Mouse (Mus musculus) embryonic facial prominence, embryonic 12.5 days (tissue): ENCODE data around the gene Golgb1. TPM values are rescaled to one million over a fixed set of nuclear protein-coding genes. Genes with fewer than 3 reads are reported as not detected.

ENCODE experiments used
- ATAC-seq: fragments of 200-750 bp; cut with Nextera tagmentation; 2 replicates; pipeline ENCODE4 v1.8.0; 2017; ENCODE audit not compliant: insufficient number of reproducible peaks, insufficient read depth, low FRiP score, low TSS enrichment
- H3K27ac ChIP-seq: fragments of 300-500 bp; sonication (generic); 2 replicates; pipeline ENCODE4 v1.5.1; 2016; ENCODE audit warnings: mild to moderate bottlenecking
- H3K27me3 ChIP-seq: fragments of 300-500 bp; sonication (generic); 2 replicates; pipeline ENCODE4 v1.6.1; 2016; ENCODE audit warnings: mild to moderate bottlenecking, moderate library complexity
- H3K36me3 ChIP-seq: fragments of 300-500 bp; sonication (generic); 2 replicates; pipeline ENCODE4 v1.6.1; 2016; ENCODE audit warnings: mild to moderate bottlenecking
- H3K4me1 ChIP-seq: fragments of 300-500 bp; sonication (generic); 2 replicates; pipeline ENCODE4 v1.6.1; 2016
- H3K4me2 ChIP-seq: fragments of 300-500 bp; sonication (generic); replicated peaks from 2 replicates; pipeline ENCODE4 v1.6.1; 2016; ENCODE audit warnings: mild to moderate bottlenecking, moderate library complexity
- H3K4me3 ChIP-seq: fragments of 300-500 bp; sonication (generic); 2 replicates; pipeline ENCODE4 v1.5.1; 2016; ENCODE audit warnings: mild to moderate bottlenecking
- H3K9ac ChIP-seq: fragments of 300-500 bp; sonication (generic); 2 replicates; pipeline ENCODE4 v1.6.1; 2016; ENCODE audit warnings: mild to moderate bottlenecking, moderate library complexity
- H3K9me3 ChIP-seq: fragments of 300-500 bp; sonication (generic); 2 replicates; pipeline ENCODE4 v1.6.1; 2016; ENCODE audit warnings: mild to moderate bottlenecking, moderate library complexity
- WGBS: fragments of 180-500 bp; shearing (Covaris S2); methylation state at CpG from one replicate; pipeline ENCODE4 v1.1.7; 2016; 5-methylcytosine and 5-hydroxymethylcytosine counted together
- polyA plus RNA-seq: library from polyadenylated mRNA; unstranded; fragments of >200 nt; fragmentation: Nextera tagmentation; extraction: Ambion mirVana; gene quantifications from 2 replicates; pipeline ENCODE4 v1.2.1, GENCODE M21; 2016

Golgb1 gene
- polyA plus RNA-seq, 1 experiment from 2014 or later, result 105 TPM

- Histone ChIP-seq H3K36me3 (peaks cover 60% of the 10 kb centered on the region), H3K4me3 (no peak overlapping the region), H3K9me3 (no peaks in the 10 kb centered on the region), H3K9ac (no peak overlapping the region), H3K27me3 (no peaks in the 10 kb centered on the region), H3K4me1 (no peaks in the 10 kb centered on the region), H3K27ac (no peak overlapping the region), H3K4me2 (no peak overlapping the region)
- ATAC-seq, result no peak
- WGBS, result 88% methylated on average over 8 of the region's 8 CpGs
These were observed 46.2 kb downstream of the Golgb1 start for GRCm38 (mm10) chr16:36921067-36921613.

DNA sequence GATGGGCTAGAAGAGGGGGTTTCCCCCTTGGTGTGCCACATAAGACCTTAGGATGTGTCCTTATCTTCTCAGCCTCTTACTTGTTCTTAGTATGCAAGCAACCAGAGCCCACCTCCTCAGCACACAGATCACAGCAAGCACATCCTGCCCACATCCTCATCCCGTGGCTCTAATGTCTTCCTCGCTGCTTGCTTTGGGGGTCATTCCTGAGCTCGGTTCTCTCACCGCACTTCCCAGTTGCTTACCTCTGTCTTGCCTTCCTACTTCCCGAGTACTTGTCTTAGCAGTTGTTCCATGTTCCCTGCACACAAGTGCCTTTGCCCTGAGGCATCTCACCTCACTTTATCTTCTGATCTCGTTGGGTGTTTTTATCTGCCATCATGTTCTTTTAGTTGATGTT is 47.0 kb downstream of the Golgb1 start:
- WGBS, result 78% methylated on average over 6 of the region's 6 CpGs
- Histone ChIP-seq H3K36me3 (peaks cover 61% of the 10 kb centered on the region), H3K9ac (no peak overlapping the region)

DNA sequence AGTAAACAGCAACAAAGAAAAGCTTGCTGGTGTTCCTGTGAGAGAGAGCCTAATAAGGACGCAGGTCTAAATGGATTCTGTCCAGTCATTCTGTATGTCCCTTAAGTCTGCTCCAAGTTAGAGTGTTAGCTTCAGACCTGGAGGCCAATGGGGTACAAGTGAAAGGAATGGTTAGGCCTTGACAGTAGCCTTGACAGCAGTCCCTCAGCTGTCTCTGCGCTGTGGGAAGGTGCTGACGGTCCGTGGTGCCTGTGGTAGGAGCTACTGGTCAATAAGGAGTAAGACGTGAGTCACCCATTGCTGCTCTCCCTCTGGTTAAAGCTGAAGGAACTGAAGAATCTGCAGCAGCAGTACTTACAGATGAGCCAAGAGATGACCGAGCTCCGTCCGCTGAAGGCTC is 49.4 kb downstream of the Golgb1 start:
- Histone ChIP-seq H3K9me3 (no peaks in the 10 kb centered on the region), H3K27ac (no peak overlapping the region), H3K4me3 (no peak overlapping the region), H3K4me2 (no peak overlapping the region), H3K9ac (no peak overlapping the region), H3K36me3 (peaks cover 59% of the 10 kb centered on the region), H3K4me1 (no peaks in the 10 kb centered on the region), H3K27me3 (no peaks in the 10 kb centered on the region)
- 91% methylated on average over 8 of the region's 8 CpGs for WGBS
- no peak for ATAC-seq

More for the DNA sequence above, 47.0 kb downstream of the Golgb1 start:
- H3K4me3 ChIP-seq, result no peak overlapping the region
- no peaks in the 10 kb centered on the region for H3K4me1 ChIP-seq
- no peak for ATAC-seq
- no peak overlapping the region for H3K27ac ChIP-seq
- no peaks in the 10 kb centered on the region for H3K27me3 ChIP-seq
- H3K9me3 ChIP-seq, result no peaks in the 10 kb centered on the region
- H3K4me2 ChIP-seq, result no peak overlapping the region

GRCm38 (mm10) chr16:36925351-36925750 is 50.4 kb downstream of the Golgb1 start:
- no peaks in the 10 kb centered on the region for H3K27me3 ChIP-seq
- no peak overlapping the region for H3K9ac ChIP-seq
- 91% methylated on average over 6 of the region's 6 CpGs for WGBS
- H3K27ac ChIP-seq, result no peak overlapping the region
- no peaks in the 10 kb centered on the region for H3K4me1 ChIP-seq
- H3K4me3 ChIP-seq, result no peak overlapping the region
- peaks cover 64% of the 10 kb centered on the region for H3K36me3 ChIP-seq
- no peak overlapping the region for H3K4me2 ChIP-seq
- H3K9me3 ChIP-seq, result no peaks in the 10 kb centered on the region
- ATAC-seq, result no peak

- no peaks in the 10 kb centered on the region for H3K9me3 ChIP-seq
- H3K4me1 ChIP-seq, result no peaks in the 10 kb centered on the region
- no peak overlapping the region for H3K27ac ChIP-seq
- 83% methylated on average over 6 of the region's 6 CpGs for WGBS
- no peak for ATAC-seq
- H3K36me3 ChIP-seq, result peaks cover 65% of the 10 kb centered on the region
- no peaks in the 10 kb centered on the region for H3K27me3 ChIP-seq
- H3K9ac ChIP-seq, result no peak overlapping the region
- H3K4me3 ChIP-seq, result no peak overlapping the region
- no peak overlapping the region for H3K4me2 ChIP-seq
These were observed 50.9 kb downstream of the Golgb1 start for GRCm38 (mm10) chr16:36925797-36926196.

GRCm38 (mm10) chr16:36926514-36927447 is 51.8 kb downstream of the Golgb1 start:
- no peaks in the 10 kb centered on the region for H3K4me1 ChIP-seq
- H3K36me3 ChIP-seq, result peaks cover 61% of the 10 kb centered on the region
- H3K9ac ChIP-seq, result no peak overlapping the region
- WGBS, result 92% methylated on average over 10 of the region's 10 CpGs
- no peak overlapping the region for H3K4me3 ChIP-seq
- H3K4me2 ChIP-seq, result no peak overlapping the region
- ATAC-seq, result no peak
- H3K9me3 ChIP-seq, result no peaks in the 10 kb centered on the region
- H3K27me3 ChIP-seq, result no peaks in the 10 kb centered on the region
- H3K27ac ChIP-seq, result no peak overlapping the region

- no peaks in the 10 kb centered on the region for H3K4me1 ChIP-seq
- WGBS, result 79% methylated on average over 10 of the region's 10 CpGs
- ATAC-seq, result no peak
These were observed 52.7 kb downstream of the Golgb1 start for GRCm38 (mm10) chr16:36927495-36928105.

DNA sequence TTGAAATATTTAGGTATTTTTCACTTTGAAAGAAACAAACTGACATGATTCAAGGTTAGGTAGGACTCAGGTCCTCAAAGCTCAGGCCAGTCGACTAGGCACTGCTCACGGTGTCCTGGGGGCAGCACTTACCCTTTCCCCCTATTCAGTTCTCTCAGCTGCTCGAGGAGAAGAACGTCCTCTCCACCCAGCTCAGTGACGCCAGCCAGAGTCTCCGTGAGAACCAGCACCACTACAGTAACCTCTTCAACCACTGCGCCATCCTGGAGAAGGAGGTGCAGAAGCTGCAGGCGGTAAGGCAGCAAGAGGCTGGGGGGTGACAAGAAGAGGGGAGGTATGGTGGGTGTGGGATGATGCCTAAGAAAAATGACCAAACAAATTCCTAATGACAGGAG is 53.2 kb downstream of the Golgb1 start:
- H3K9me3 ChIP-seq, result no peaks in the 10 kb centered on the region
- no peaks in the 10 kb centered on the region for H3K27me3 ChIP-seq
- no peak overlapping the region for H3K4me3 ChIP-seq
- H3K27ac ChIP-seq, result no peak overlapping the region
- H3K4me1 ChIP-seq, result no peaks in the 10 kb centered on the region
- H3K9ac ChIP-seq, result no peak overlapping the region
- H3K4me2 ChIP-seq, result no peak overlapping the region
- WGBS, result 92% methylated on average over 8 of the region's 8 CpGs
- no peak for ATAC-seq
- peaks cover 72% of the 10 kb centered on the region for H3K36me3 ChIP-seq

More at GRCm38 (mm10) chr16:36927495-36928105, 52.7 kb downstream of the Golgb1 start:
- H3K4me3 ChIP-seq, result no peak overlapping the region
- H3K9ac ChIP-seq, result no peak overlapping the region
- H3K36me3 ChIP-seq, result peaks cover 68% of the 10 kb centered on the region
- no peaks in the 10 kb centered on the region for H3K9me3 ChIP-seq
- no peak overlapping the region for H3K4me2 ChIP-seq
- H3K27ac ChIP-seq, result no peak overlapping the region
- H3K27me3 ChIP-seq, result no peaks in the 10 kb centered on the region

DNA sequence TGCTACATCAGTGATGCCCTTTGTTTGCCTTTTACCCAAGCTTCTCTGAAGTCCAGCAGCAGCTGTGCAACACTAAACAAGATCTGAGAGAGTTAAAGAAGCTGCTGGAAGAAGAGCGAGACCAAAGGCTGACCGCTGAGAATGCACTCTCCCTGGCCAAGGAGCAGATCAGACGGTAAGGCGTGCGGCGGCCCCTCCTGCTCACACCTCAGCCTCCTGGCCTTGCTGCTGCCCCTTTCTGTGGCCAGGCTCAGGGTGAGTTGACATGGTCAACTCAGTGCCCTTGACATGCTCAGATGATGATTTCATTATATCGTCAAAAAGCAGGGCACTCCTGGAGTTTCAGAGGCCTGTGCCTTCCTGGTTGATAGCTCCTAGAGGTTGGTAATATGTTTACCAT is 54.3 kb downstream of the Golgb1 start:
- Histone ChIP-seq H3K27me3 (no peaks in the 10 kb centered on the region), H3K4me1 (no peaks in the 10 kb centered on the region), H3K9me3 (no peaks in the 10 kb centered on the region), H3K9ac (no peak overlapping the region), H3K4me3 (no peak overlapping the region), H3K27ac (no peak overlapping the region), H3K36me3 (peaks cover 68% of the 10 kb centered on the region), H3K4me2 (no peak overlapping the region)
- ATAC-seq, result no peak
- WGBS, result 96% methylated on average over 7 of the region's 7 CpGs

DNA sequence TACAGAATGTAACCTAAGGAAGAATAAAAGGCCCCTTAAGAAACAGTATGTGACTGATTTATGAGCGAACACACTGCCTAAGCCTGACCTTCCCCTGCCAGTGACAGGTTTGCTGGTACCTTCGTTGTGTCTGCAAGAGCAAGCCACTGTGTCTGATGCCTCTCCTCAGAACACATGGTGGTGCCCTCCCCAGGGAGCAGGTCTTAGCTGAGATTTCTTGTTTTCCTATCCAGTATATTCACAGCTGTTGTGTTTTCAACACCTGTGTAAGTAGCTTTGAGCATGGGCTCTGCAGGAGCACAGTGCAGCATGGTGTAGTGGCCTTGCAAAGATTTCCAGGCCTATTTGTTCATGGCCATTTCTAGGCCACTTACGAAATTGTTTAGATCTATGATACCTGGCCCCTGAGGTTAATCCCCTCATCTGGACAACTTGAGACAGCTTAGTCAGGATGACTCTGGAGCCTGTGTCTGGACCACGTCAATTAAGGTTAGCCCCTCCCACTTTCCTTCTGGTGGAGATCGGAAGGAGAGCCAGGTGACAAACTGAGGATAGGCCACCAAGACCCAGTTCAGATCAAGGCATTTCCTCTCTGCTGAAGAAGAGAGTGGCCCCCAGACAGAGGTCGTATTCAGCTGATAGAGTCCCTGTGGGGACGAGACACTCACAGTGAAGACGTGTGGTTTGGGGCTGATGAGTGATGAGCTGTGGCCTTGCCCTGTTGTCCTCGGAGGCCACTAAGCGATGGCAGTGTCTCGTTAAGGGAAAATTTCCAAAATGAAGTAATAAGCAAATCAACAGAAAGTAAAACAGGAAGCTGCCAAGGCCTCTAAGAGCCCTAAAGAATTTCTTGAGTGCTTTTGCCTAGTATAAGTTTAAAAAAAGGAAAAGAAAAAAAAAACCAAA is 55.5 kb downstream of the Golgb1 start:
- no peak overlapping the region for H3K9ac ChIP-seq
- H3K4me2 ChIP-seq, result no peak overlapping the region
- H3K36me3 ChIP-seq, result peaks cover 60% of the 10 kb centered on the region
- H3K4me1 ChIP-seq, result no peaks in the 10 kb centered on the region
- H3K27me3 ChIP-seq, result no peaks in the 10 kb centered on the region
- no peak for ATAC-seq
- WGBS, result 74% methylated on average over 11 of the region's 11 CpGs
- H3K9me3 ChIP-seq, result no peaks in the 10 kb centered on the region
- H3K4me3 ChIP-seq, result no peak overlapping the region
- no peak overlapping the region for H3K27ac ChIP-seq

- Histone ChIP-seq H3K9ac (no peak overlapping the region), H3K4me2 (no peak overlapping the region), H3K9me3 (no peaks in the 10 kb centered on the region), H3K4me1 (no peaks in the 10 kb centered on the region), H3K27ac (0 out of 2 replicates have a peak overlapping the region, but pooled peaks have one; percentile 8), H3K27me3 (no peaks in the 10 kb centered on the region), H3K36me3 (peaks cover 51% of the 10 kb centered on the region), H3K4me3 (no peak overlapping the region)
- no peak for ATAC-seq
- 91% methylated on average over 10 of the region's 10 CpGs for WGBS
These were observed 56.4 kb downstream of the Golgb1 start for GRCm38 (mm10) chr16:36931381-36931780.
